ENCODE assay signal across 9 mouse cellular contexts in the genomic region with DNA sequence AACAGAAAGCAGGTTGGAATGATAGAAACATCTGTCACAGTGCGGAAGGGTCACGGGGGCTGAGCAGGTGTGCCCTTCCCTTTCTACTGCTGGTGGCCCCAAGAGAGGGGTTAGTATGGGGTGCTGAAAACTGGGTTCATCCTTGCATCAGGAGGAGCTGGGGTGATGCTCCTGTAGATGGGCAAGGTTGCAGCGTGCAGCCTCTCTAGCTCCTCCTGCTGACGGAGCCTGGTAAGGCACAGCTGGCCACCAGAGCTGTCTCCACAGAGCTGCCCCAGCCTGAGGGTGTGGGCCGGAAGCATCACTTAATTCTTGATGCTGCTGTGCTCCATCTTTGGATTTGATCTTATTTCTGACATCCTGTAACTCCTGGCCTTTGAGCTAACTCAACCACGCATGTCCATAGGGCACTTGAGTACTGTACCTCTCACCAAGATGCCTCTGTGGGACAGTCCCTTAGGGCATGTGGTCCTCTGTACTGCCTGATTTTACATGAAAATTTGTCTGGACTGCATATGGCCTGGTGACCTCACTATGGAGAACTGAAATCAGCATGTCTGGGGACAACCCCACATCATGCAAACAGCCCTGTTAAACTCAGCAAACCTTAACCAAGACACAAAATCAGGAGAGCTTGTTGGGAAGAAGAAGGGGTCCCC. TPM values are rescaled to one million over a fixed set of nuclear protein-coding genes. Genes with fewer than 3 reads are reported as not detected.
A peak's percentile ranks its signal among the peaks of the same experiment; 100 is the strongest.
DNase-seq lines count a peak whose midpoint lies in the region; ATAC-seq and TF ChIP-seq lines count a peak whose summit lies in the region.
"Had no signal": no experiment of that assay in that cellular context is flagged by ENCODE, and none has a peak within 500 bp of the region (broad histone marks: within the 10 kb centered on the region; RNA-seq: fewer than 3 reads in every experiment).

No protein-coding gene starts in this region.

- H3K9ac ChIP-seq in forebrain, embryonic 11.5 days (ENCODE audit: low read length), result no peak overlapping the region
- H3K9ac ChIP-seq in hindbrain, postnatal 0 days (replicated peaks; ENCODE audit: low read length), result no peak overlapping the region
- no peak overlapping the region for H3K9ac ChIP-seq in limb, embryonic 15.5 days
- H3K9ac ChIP-seq: neural tube, embryonic 12.5 days had no signal

- no peaks in the 10 kb centered on the region; the same call in 1 of the 2 replicates for H3K36me3 ChIP-seq in forebrain, embryonic 11.5 days (ENCODE audit: control insufficient read depth, insufficient read depth, low read length)
- peaks cover 35% of the 10 kb centered on the region for H3K36me3 ChIP-seq in hindbrain, postnatal 0 days (ENCODE audit: insufficient read depth, low read length)
- peaks cover 80% of the 10 kb centered on the region for H3K36me3 ChIP-seq in limb, embryonic 15.5 days

- no peak overlapping the region for H3K4me3 ChIP-seq in forebrain, embryonic 11.5 days (ENCODE audit: low read depth, low read length)
- H3K4me3 ChIP-seq in hindbrain, postnatal 0 days (ENCODE audit: low read length), result no peak overlapping the region
- no peak overlapping the region for H3K4me3 ChIP-seq in limb, embryonic 15.5 days
- H3K4me3 ChIP-seq: neural tube, embryonic 12.5 days had no signal

- WGBS in forebrain, embryonic 11.5 days, result 64% methylated on average over 6 of the region's 6 CpGs
- 65% methylated on average over 6 of the region's 6 CpGs for WGBS in hindbrain, postnatal 0 days
- WGBS in limb, embryonic 15.5 days, result 58% methylated on average over 6 of the region's 6 CpGs

- ATAC-seq in forebrain, embryonic 11.5 days (replicated peaks; ENCODE audit: low FRiP score), result no peak
- peak; percentile 69; the same call in 1 of the 2 replicates for ATAC-seq in hindbrain, postnatal 0 days
- ATAC-seq in limb, embryonic 15.5 days (ENCODE audit: insufficient number of reproducible peaks, low FRiP score, low TSS enrichment, low read depth), result 0 out of 2 replicates have a peak, but pooled peaks have one; percentile 26

- no peak overlapping the region for H3K4me2 ChIP-seq in forebrain, embryonic 11.5 days (ENCODE audit: low read depth, low read length, severe bottlenecking)
- no peak overlapping the region for H3K4me2 ChIP-seq in hindbrain, postnatal 0 days (ENCODE audit: low read depth, low read length)
- H3K4me2 ChIP-seq in limb, embryonic 15.5 days, result no peak overlapping the region
- H3K4me2 ChIP-seq: neural tube, embryonic 12.5 days had no signal

- no peak overlapping the region for H3K27ac ChIP-seq in forebrain, embryonic 11.5 days (ENCODE audit: low read depth, low read length)
- no peak overlapping the region for H3K27ac ChIP-seq in hindbrain, postnatal 0 days
- no peak overlapping the region for H3K27ac ChIP-seq in limb, embryonic 15.5 days
- H3K27ac ChIP-seq: neural tube, embryonic 12.5 days had no signal

- no peaks in the 10 kb centered on the region for H3K4me1 ChIP-seq in forebrain, embryonic 11.5 days (replicated peaks; ENCODE audit: control insufficient read depth, insufficient read depth, low read length)
- no peaks in the 10 kb centered on the region for H3K4me1 ChIP-seq in hindbrain, postnatal 0 days (ENCODE audit: insufficient read depth, low read length)
- no peaks in the 10 kb centered on the region for H3K4me1 ChIP-seq in limb, embryonic 15.5 days
- H3K4me1 ChIP-seq: neural tube, embryonic 12.5 days had no signal

- H3K9me3 ChIP-seq in forebrain, embryonic 11.5 days (ENCODE audit: control insufficient read depth, low read length), result no peaks in the 10 kb centered on the region
- no peaks in the 10 kb centered on the region for H3K9me3 ChIP-seq in hindbrain, postnatal 0 days (ENCODE audit: low read length)
- no peaks in the 10 kb centered on the region for H3K9me3 ChIP-seq in limb, embryonic 15.5 days
- H3K9me3 ChIP-seq: neural tube, embryonic 12.5 days had no signal

- H3K27me3 ChIP-seq in forebrain, embryonic 11.5 days (ENCODE audit: control insufficient read depth, insufficient read depth, low read length), result no peaks in the 10 kb centered on the region
- no peaks in the 10 kb centered on the region for H3K27me3 ChIP-seq in hindbrain, postnatal 0 days (ENCODE audit: insufficient read depth, low read length)
- H3K27me3 ChIP-seq in limb, embryonic 15.5 days, result no peaks in the 10 kb centered on the region
- H3K27me3 ChIP-seq: neural tube, embryonic 12.5 days had no signal

- TF ChIP-seq CTCF in hindbrain, postnatal 0 days (IDR thresholded peaks at IDR 0.05; ENCODE audit: low read depth), result peak; percentile 78

- peak; percentile 61 for DNase-seq in ovary, postnatal 36 days (ENCODE audit: low spot score)
- DNase-seq in ovary, postnatal 10 days (ENCODE audit: low spot score), result no peak
- peak; percentile 72 for DNase-seq in brain, adult 2 months (ENCODE audit: low read depth, low spot score)
- peak; percentile 83 for DNase-seq in forebrain, embryonic 11.5 days (ENCODE audit: low spot score)
- peak; percentile 68 for DNase-seq in hindbrain, postnatal 0 days (ENCODE audit: low spot score)
- peak; percentile 28 to 63 for DNase-seq in monocyte, adult 2 months (ENCODE audit: low read depth in 1 of 2, low spot score in 2 of 2)
- DNase-seq in thymus, adult 18-20 months, result peak; percentile 37 to 45

RNA-seq across cellular contexts. Expression of gene Xrcc1, which starts 18.6 kb away (rescaled TPM):
- 140 and 150 TPM in 2 replicates for polyA plus RNA-seq in forebrain, embryonic 11.5 days (2014; fragmentation: Nextera tagmentation; extraction: Ambion mirVana)
- 36.7 and 50.8 TPM in 2 replicates for total RNA-seq in hindbrain, postnatal 0 days (2014; rRNA removed)
- 44.0 and 45.1 TPM in 2 replicates for polyA plus RNA-seq in hindbrain, postnatal 0 days (2015; fragmentation: Nextera tagmentation; extraction: Ambion mirVana)
- 110 and 125 TPM in 2 replicates for polyA plus RNA-seq in limb, embryonic 15.5 days (2015; fragmentation: Nextera tagmentation; extraction: Ambion mirVana)

RNA-seq across cellular contexts. Expression of gene Pinlyp, which starts 18.8 kb away (rescaled TPM):
- polyA plus RNA-seq in forebrain, embryonic 11.5 days (2014; fragmentation: Nextera tagmentation; extraction: Ambion mirVana), result not detected in 2 replicates
- total RNA-seq in hindbrain, postnatal 0 days (2014; rRNA removed), result not detected in 2 replicates
- polyA plus RNA-seq in hindbrain, postnatal 0 days (2015; fragmentation: Nextera tagmentation; extraction: Ambion mirVana), result not detected in 2 replicates
- polyA plus RNA-seq in limb, embryonic 15.5 days (2015; fragmentation: Nextera tagmentation; extraction: Ambion mirVana), result 5.1 and 7.8 TPM in 2 replicates
- polyA plus RNA-seq: neural tube, embryonic 12.5 days had no signal

RNA-seq across cellular contexts. Expression of gene Ethe1, which starts 22.6 kb away (rescaled TPM):
- polyA plus RNA-seq in forebrain, embryonic 11.5 days (2014; fragmentation: Nextera tagmentation; extraction: Ambion mirVana), result 17.9 and 21.4 TPM in 2 replicates
- total RNA-seq in hindbrain, postnatal 0 days (2014; rRNA removed), result 36.3 and 43.8 TPM in 2 replicates
- polyA plus RNA-seq in hindbrain, postnatal 0 days (2015; fragmentation: Nextera tagmentation; extraction: Ambion mirVana), result 24.4 and 25.3 TPM in 2 replicates
- 28.0 and 28.7 TPM in 2 replicates for polyA plus RNA-seq in limb, embryonic 15.5 days (2015; fragmentation: Nextera tagmentation; extraction: Ambion mirVana)

RNA-seq across cellular contexts. Expression of gene Zfp575, which starts 22.7 kb away (rescaled TPM):
- polyA plus RNA-seq in forebrain, embryonic 11.5 days (2014; fragmentation: Nextera tagmentation; extraction: Ambion mirVana), result 2.2 and 2.5 TPM in 2 replicates
- 1.0 and 1.2 TPM in 2 replicates for total RNA-seq in hindbrain, postnatal 0 days (2014; rRNA removed)
- 20.3 and 21.0 TPM in 2 replicates for polyA plus RNA-seq in hindbrain, postnatal 0 days (2015; fragmentation: Nextera tagmentation; extraction: Ambion mirVana)
- polyA plus RNA-seq in limb, embryonic 15.5 days (2015; fragmentation: Nextera tagmentation; extraction: Ambion mirVana), result 5.2 and 6.4 TPM in 2 replicates

RNA-seq across cellular contexts. Expression of gene Irgq, which starts 34.2 kb away (rescaled TPM):
- 16.1 and 16.4 TPM in 2 replicates for polyA plus RNA-seq in forebrain, embryonic 11.5 days (2014; fragmentation: Nextera tagmentation; extraction: Ambion mirVana)
- total RNA-seq in hindbrain, postnatal 0 days (2014; rRNA removed), result 103 and 107 TPM in 2 replicates
- 16.9 and 20.0 TPM in 2 replicates for polyA plus RNA-seq in hindbrain, postnatal 0 days (2015; fragmentation: Nextera tagmentation; extraction: Ambion mirVana)
- polyA plus RNA-seq in limb, embryonic 15.5 days (2015; fragmentation: Nextera tagmentation; extraction: Ambion mirVana), result 8.2 and 8.3 TPM in 2 replicates
